Mouse (Mus musculus) activated CD4-positive, CD25-positive, alpha-beta regulatory T cell, adult 4 months (primary cell): ENCODE measurements around the gene Plin5. TPM values are rescaled to one million over a fixed set of nuclear protein-coding genes. Genes with fewer than 3 reads are reported as not detected.
"Not testable (repeated sequence)": the region's sequence is repeated elsewhere in the genome, so short reads cannot be mapped to it uniquely, and the experiment has no call there.

ENCODE experiments used
- ATAC-seq: one replicate; pipeline ENCODE4 v1.8.0; 2017
- polyA plus RNA-seq, 2 experiments: library from polyadenylated mRNA; unstranded; fragments of 100-300 nt; shearing (Covaris generic); gene quantifications; one replicate each; pipeline ENCODE4 v1.2.1; 2017

Plin5 gene
- polyA plus RNA-seq, 2 experiments from 2014 or later = not detected

- ATAC-seq = not testable (repeated sequence)
Observed at GRCm38 (mm10) chr17:56065715-56066114, 51.7 kb downstream of the Plin5 start.

GRCm38 (mm10) chr17:56062081-56062480, 55.3 kb downstream of the Plin5 start:
- no peak for ATAC-seq

Other genes with a start within 250 kb of the Plin5 start
- 10 to 100 TPM; 17.3 to 17.8 TPM for gene Zfp119a, start 238.7 kb downstream of the Plin5 start, polyA plus RNA-seq
- gene Zfp959, start 225.5 kb downstream of the Plin5 start, polyA plus RNA-seq = 10 to 100 TPM; 28.5 to 36.9 TPM
- 10 to 100 TPM; 17.2 to 17.4 TPM for gene Zfp119b, start 168.1 kb downstream of the Plin5 start, polyA plus RNA-seq
- 10 to 100 TPM; 52.7 to 95.2 TPM for gene Ebi3, start 165.0 kb downstream of the Plin5 start, polyA plus RNA-seq
- gene Yju2, start 158.5 kb downstream of the Plin5 start, polyA plus RNA-seq = 10 to 100 TPM; 26.9 to 30.2 TPM
- gene Shd, start 147.1 kb downstream of the Plin5 start, polyA plus RNA-seq = not detected
- gene Fsd1, start 131.1 kb downstream of the Plin5 start, polyA plus RNA-seq = not detected
- under 1 TPM in 1 of 2 experiments, not detected in 1; 0.54 TPM for gene Stap2, start 112.0 kb downstream of the Plin5 start, polyA plus RNA-seq
- 10 to 100 TPM; 22.9 to 23.8 TPM for gene Mpnd, start 111.9 kb downstream of the Plin5 start, polyA plus RNA-seq
- gene Sh3gl1, start 81.0 kb downstream of the Plin5 start, polyA plus RNA-seq = 100 to 1,000 TPM in 1 of 2 experiments, 10 to 100 TPM in 1; 84.9 to 114 TPM
- 1 to 10 TPM; 1.0 to 1.6 TPM for gene Chaf1a, start 77.2 kb downstream of the Plin5 start, polyA plus RNA-seq
- 10 to 100 TPM; 33.8 to 42.1 TPM for gene Ubxn6, start 42.6 kb downstream of the Plin5 start, polyA plus RNA-seq
- 10 to 100 TPM; 35.7 to 44.6 TPM for gene Hdgfl2, start 38.0 kb downstream of the Plin5 start, polyA plus RNA-seq
- under 1 TPM in 1 of 2 experiments, not detected in 1; 0.15 TPM for gene Plin4, start 7.8 kb downstream of the Plin5 start, polyA plus RNA-seq
- under 1 TPM in 1 of 2 experiments, not detected in 1; 0.34 TPM for gene Lrg1, start 4.4 kb upstream of the Plin5 start, polyA plus RNA-seq
- gene Sema6b, start 22.7 kb upstream of the Plin5 start, polyA plus RNA-seq = not detected
- gene Tnfaip8l1, start 44.9 kb upstream of the Plin5 start, polyA plus RNA-seq = 10 to 100 TPM; 34.9 to 38.7 TPM
- gene Mydgf, start 66.3 kb upstream of the Plin5 start, polyA plus RNA-seq = 10 to 100 TPM; 57.3 to 59.9 TPM
- 10 to 100 TPM; 11.5 to 16.9 TPM for gene Dpp9, start 101.3 kb upstream of the Plin5 start, polyA plus RNA-seq
- 1 to 10 TPM; 4.5 to 5.8 TPM for gene Fem1a, start 139.2 kb upstream of the Plin5 start, polyA plus RNA-seq
- gene Ticam1, start 159.2 kb upstream of the Plin5 start, polyA plus RNA-seq = 10 to 100 TPM in 1 of 2 experiments, 1 to 10 TPM in 1; 6.4 to 11.3 TPM
- 10 to 100 TPM; 22.5 to 40.9 TPM for gene Plin3, start 175.3 kb upstream of the Plin5 start, polyA plus RNA-seq
- gene Arrdc5, start 182.7 kb upstream of the Plin5 start, polyA plus RNA-seq = not detected
- gene Uhrf1, start 185.7 kb upstream of the Plin5 start, polyA plus RNA-seq = 10 to 100 TPM; 19.4 to 33.7 TPM
- 1 to 10 TPM; 6.4 to 6.8 TPM for gene Kdm4b, start 208.5 kb upstream of the Plin5 start, polyA plus RNA-seq